Mouse (Mus musculus): ENCODE measurements around the gene Tmed10.

Gene Tmed10

GRCm38 (mm10) chr12:85374561-85375272 lies at the start of gene Tmed10:
Tmed10 (minus strand) TSS chr12:85374847.
- Histone ChIP-seq H3K4me1 (replicated peaks; ENCODE audit: low read depth, low read length) (peaks cover 51% of the 10 kb centered on the region), H3K27me3 (ENCODE audit: insufficient read depth, low read length) (no peaks in the 10 kb centered on the region), H3K36me3 (ENCODE audit: insufficient read depth, low read length) (peaks cover 6% of the 10 kb centered on the region; the same call in 1 of the 2 replicates), H3K4me3 (replicated peaks; ENCODE audit: low read length) (peak within 1 kb of the TSS; percentile 89), H3K9me3 (ENCODE audit: low read length) (no peaks in the 10 kb centered on the region)
- TF ChIP-seq NANOG (IDR thresholded peaks at IDR 0.05; ENCODE audit: borderline replicate concordance, low read length), result no peak
- no peak for TF ChIP-seq CTCF (conservative IDR thresholded peaks at IDR 0.05; ENCODE audit: low read length)
- no peak for TF ChIP-seq POU5F1 (IDR thresholded peaks at IDR 0.05; ENCODE audit: borderline replicate concordance, low read length)

- Histone ChIP-seq H3K27me3 (ENCODE audit: insufficient read depth, low read length) (0 out of 2 replicates have a peak, but pooled peaks cover 4% of the 10 kb centered on the region), H3K4me3 (replicated peaks; ENCODE audit: low read length) (no peak overlapping the region), H3K9me3 (ENCODE audit: low read length) (no peaks in the 10 kb centered on the region), H3K36me3 (ENCODE audit: insufficient read depth, low read length) (no peaks in the 10 kb centered on the region), H3K4me1 (replicated peaks; ENCODE audit: low read depth, low read length) (peaks cover 35% of the 10 kb centered on the region)
- TF ChIP-seq POU5F1 (IDR thresholded peaks at IDR 0.05; ENCODE audit: borderline replicate concordance, low read length), result no peak
- TF ChIP-seq CTCF (conservative IDR thresholded peaks at IDR 0.05; ENCODE audit: low read length), result no peak
- TF ChIP-seq NANOG (IDR thresholded peaks at IDR 0.05; ENCODE audit: borderline replicate concordance, low read length), result no peak
Measured at GRCm38 (mm10) chr12:85423236-85423635, 48.6 kb upstream of the Tmed10 start.

- TF ChIP-seq NANOG (IDR thresholded peaks at IDR 0.05; ENCODE audit: borderline replicate concordance, low read length) (no peak), CTCF (conservative IDR thresholded peaks at IDR 0.05; ENCODE audit: low read length) (no peak), POU5F1 (IDR thresholded peaks at IDR 0.05; ENCODE audit: borderline replicate concordance, low read length) (no peak)
- Histone ChIP-seq H3K4me1 (replicated peaks; ENCODE audit: low read depth, low read length) (peaks cover 28% of the 10 kb centered on the region), H3K27me3 (ENCODE audit: insufficient read depth, low read length) (0 out of 2 replicates have a peak, but pooled peaks cover 4% of the 10 kb centered on the region), H3K9me3 (ENCODE audit: low read length) (no peaks in the 10 kb centered on the region), H3K4me3 (replicated peaks; ENCODE audit: low read length) (no peak overlapping the region), H3K36me3 (ENCODE audit: insufficient read depth, low read length) (no peaks in the 10 kb centered on the region)
Measured at GRCm38 (mm10) chr12:85422536-85422935, 47.9 kb upstream of the Tmed10 start.

GRCm38 (mm10) chr12:85420945-85421344 lies 46.3 kb upstream of the Tmed10 start:
- no peaks in the 10 kb centered on the region for H3K36me3 ChIP-seq (ENCODE audit: insufficient read depth, low read length)
- TF ChIP-seq POU5F1 (IDR thresholded peaks at IDR 0.05; ENCODE audit: borderline replicate concordance, low read length) (no peak), CTCF (conservative IDR thresholded peaks at IDR 0.05; ENCODE audit: low read length) (no peak), NANOG (IDR thresholded peaks at IDR 0.05; ENCODE audit: borderline replicate concordance, low read length) (no peak)
- H3K27me3 ChIP-seq (ENCODE audit: insufficient read depth, low read length), result 0 out of 2 replicates have a peak, but pooled peaks cover 4% of the 10 kb centered on the region
- no peak overlapping the region for H3K4me3 ChIP-seq (replicated peaks; ENCODE audit: low read length)
- H3K4me1 ChIP-seq (replicated peaks; ENCODE audit: low read depth, low read length), result peaks cover 15% of the 10 kb centered on the region
- H3K9me3 ChIP-seq (ENCODE audit: low read length), result peaks cover 6% of the 10 kb centered on the region; the same call in 1 of the 2 replicates

GRCm38 (mm10) chr12:85417845-85418244 lies 43.2 kb upstream of the Tmed10 start:
- Histone ChIP-seq H3K4me1 (replicated peaks; ENCODE audit: low read depth, low read length) (no peaks in the 10 kb centered on the region), H3K36me3 (ENCODE audit: insufficient read depth, low read length) (no peaks in the 10 kb centered on the region), H3K4me3 (replicated peaks; ENCODE audit: low read length) (no peak overlapping the region), H3K27me3 (ENCODE audit: insufficient read depth, low read length) (no peaks in the 10 kb centered on the region), H3K9me3 (ENCODE audit: low read length) (peaks cover 21% of the 10 kb centered on the region)
- TF ChIP-seq NANOG (IDR thresholded peaks at IDR 0.05; ENCODE audit: borderline replicate concordance, low read length) (no peak), POU5F1 (IDR thresholded peaks at IDR 0.05; ENCODE audit: borderline replicate concordance, low read length) (no peak), CTCF (conservative IDR thresholded peaks at IDR 0.05; ENCODE audit: low read length) (no peak)

GRCm38 (mm10) chr12:85416298-85416697 lies 41.7 kb upstream of the Tmed10 start:
- no peak overlapping the region for H3K4me3 ChIP-seq (replicated peaks; ENCODE audit: low read length)
- no peaks in the 10 kb centered on the region for H3K27me3 ChIP-seq (ENCODE audit: insufficient read depth, low read length)
- TF ChIP-seq POU5F1 (IDR thresholded peaks at IDR 0.05; ENCODE audit: borderline replicate concordance, low read length) (no peak), CTCF (conservative IDR thresholded peaks at IDR 0.05; ENCODE audit: low read length) (no peak)
- H3K9me3 ChIP-seq (ENCODE audit: low read length), result peaks cover 35% of the 10 kb centered on the region
- no peaks in the 10 kb centered on the region for H3K4me1 ChIP-seq (replicated peaks; ENCODE audit: low read depth, low read length)
- no peaks in the 10 kb centered on the region for H3K36me3 ChIP-seq (ENCODE audit: insufficient read depth, low read length)

- H3K27me3 ChIP-seq (ENCODE audit: insufficient read depth, low read length), result no peaks in the 10 kb centered on the region
- no peak overlapping the region for H3K4me3 ChIP-seq (replicated peaks; ENCODE audit: low read length)
- H3K4me1 ChIP-seq (replicated peaks; ENCODE audit: low read depth, low read length), result no peaks in the 10 kb centered on the region
- H3K36me3 ChIP-seq (ENCODE audit: insufficient read depth, low read length), result no peaks in the 10 kb centered on the region
- H3K9me3 ChIP-seq (ENCODE audit: low read length), result peaks cover 40% of the 10 kb centered on the region
- TF ChIP-seq NANOG (IDR thresholded peaks at IDR 0.05; ENCODE audit: borderline replicate concordance, low read length) (no peak), CTCF (conservative IDR thresholded peaks at IDR 0.05; ENCODE audit: low read length) (no peak), POU5F1 (IDR thresholded peaks at IDR 0.05; ENCODE audit: borderline replicate concordance, low read length) (no peak)
Measured at GRCm38 (mm10) chr12:85415876-85416275, 41.2 kb upstream of the Tmed10 start.

- no peaks in the 10 kb centered on the region for H3K27me3 ChIP-seq (ENCODE audit: insufficient read depth, low read length)
- no peaks in the 10 kb centered on the region for H3K36me3 ChIP-seq (ENCODE audit: insufficient read depth, low read length)
- H3K4me1 ChIP-seq (replicated peaks; ENCODE audit: low read depth, low read length), result no peaks in the 10 kb centered on the region
- TF ChIP-seq CTCF (conservative IDR thresholded peaks at IDR 0.05; ENCODE audit: low read length) (no peak), POU5F1 (IDR thresholded peaks at IDR 0.05; ENCODE audit: borderline replicate concordance, low read length) (no peak), NANOG (IDR thresholded peaks at IDR 0.05; ENCODE audit: borderline replicate concordance, low read length) (peak; percentile 9; the same call in 1 of the 2 replicates)
- peaks cover 72% of the 10 kb centered on the region for H3K9me3 ChIP-seq (ENCODE audit: low read length)
- H3K4me3 ChIP-seq (replicated peaks; ENCODE audit: low read length), result no peak overlapping the region
Measured at GRCm38 (mm10) chr12:85411136-85411535, 36.5 kb upstream of the Tmed10 start.

GRCm38 (mm10) chr12:85397960-85398272 lies 23.3 kb upstream of the Tmed10 start:
- H3K4me3 ChIP-seq (replicated peaks; ENCODE audit: low read length), result no peak overlapping the region
- no peaks in the 10 kb centered on the region for H3K36me3 ChIP-seq (ENCODE audit: insufficient read depth, low read length)
- no peak for TF ChIP-seq POU5F1 (IDR thresholded peaks at IDR 0.05; ENCODE audit: borderline replicate concordance, low read length)
- no peak for TF ChIP-seq NANOG (IDR thresholded peaks at IDR 0.05; ENCODE audit: borderline replicate concordance, low read length)
- peaks cover 33% of the 10 kb centered on the region for H3K9me3 ChIP-seq (ENCODE audit: low read length)
- H3K4me1 ChIP-seq (replicated peaks; ENCODE audit: low read depth, low read length), result no peaks in the 10 kb centered on the region
- H3K27me3 ChIP-seq (ENCODE audit: insufficient read depth, low read length), result peaks cover 4% of the 10 kb centered on the region; the same call in 1 of the 2 replicates

Measured in E14TG2a.4 (cell line).